Mouse (Mus musculus): ENCODE results near the gene Slc22a23. TPM values are rescaled to one million over a fixed set of nuclear protein-coding genes. Genes with fewer than 3 reads are reported as not detected.
A peak's percentile ranks its signal among the peaks of the same experiment; 100 is the strongest.

Slc22a23 gene
- polyA plus RNA-seq, 1 experiment from 2014 or later: 2.6 TPM

DNA sequence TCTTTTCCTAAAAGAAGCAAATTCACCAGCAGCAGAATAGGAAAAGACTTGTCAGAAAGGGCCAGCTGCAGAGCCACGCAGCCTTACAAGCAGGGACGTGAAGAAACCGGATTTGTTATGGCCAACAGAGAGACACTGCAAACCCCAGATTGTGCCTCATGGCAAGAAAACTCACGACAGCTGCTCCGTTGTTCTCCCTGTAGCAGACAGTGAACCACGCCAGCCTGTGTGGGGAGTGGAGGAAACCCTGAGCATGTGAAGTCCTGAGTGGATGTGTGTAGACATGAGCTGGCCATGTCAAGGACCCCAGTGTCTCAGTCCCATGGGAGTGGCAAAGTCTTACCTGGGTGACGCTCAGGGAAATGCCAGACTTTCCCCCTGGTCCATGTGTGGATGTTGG, 208.4 kb downstream of the Slc22a23 start:
- peaks cover 13% of the 10 kb centered on the region for H3K4me1 ChIP-seq (ENCODE audit: insufficient read depth, low read length)
- no peak overlapping the region for H3K4me2 ChIP-seq (replicated peaks; ENCODE audit: low read depth, low read length)
- peaks cover 12% of the 10 kb centered on the region for H3K27me3 ChIP-seq (ENCODE audit: insufficient read depth, low read length)
- H3K27ac ChIP-seq (ENCODE audit: low read length): no peak overlapping the region
- no peaks in the 10 kb centered on the region for H3K36me3 ChIP-seq (ENCODE audit: insufficient read depth, low read length)
- 71% methylated on average over 7 of the region's 7 CpGs for WGBS
- H3K4me3 ChIP-seq (ENCODE audit: low read length): no peak overlapping the region
- ATAC-seq (ENCODE audit: low FRiP score, low TSS enrichment): no peak
- H3K9ac ChIP-seq (replicated peaks; ENCODE audit: low read length): no peak overlapping the region
- no peaks in the 10 kb centered on the region for H3K9me3 ChIP-seq (ENCODE audit: low read length)

DNA sequence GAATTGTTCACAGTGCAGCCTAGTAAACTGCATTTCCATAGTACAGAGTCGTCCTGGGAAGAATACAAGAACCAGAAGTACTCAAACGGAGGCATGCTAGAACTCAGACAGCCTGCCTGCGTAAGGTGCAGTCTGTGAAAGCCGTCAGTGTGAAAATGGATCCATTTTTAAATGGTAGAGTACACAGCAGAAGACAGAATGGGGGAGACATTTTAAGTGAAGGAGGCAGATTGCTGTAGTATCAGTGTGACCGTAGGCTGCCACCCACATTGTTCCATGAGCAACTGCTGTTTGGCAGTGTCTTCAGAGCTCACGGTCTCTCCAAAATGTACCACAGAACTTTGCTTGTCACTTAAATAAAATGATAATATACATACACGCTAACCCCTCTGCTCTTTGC, 210.7 kb downstream of the Slc22a23 start:
- Histone ChIP-seq H3K9me3 (ENCODE audit: low read length) (no peaks in the 10 kb centered on the region), H3K9ac (replicated peaks; ENCODE audit: low read length) (no peak overlapping the region), H3K4me1 (ENCODE audit: insufficient read depth, low read length) (peaks cover 26% of the 10 kb centered on the region), H3K4me3 (ENCODE audit: low read length) (no peak overlapping the region), H3K27me3 (ENCODE audit: insufficient read depth, low read length) (peaks cover 15% of the 10 kb centered on the region), H3K27ac (ENCODE audit: low read length) (no peak overlapping the region), H3K4me2 (replicated peaks; ENCODE audit: low read depth, low read length) (no peak overlapping the region), H3K36me3 (ENCODE audit: insufficient read depth, low read length) (no peaks in the 10 kb centered on the region)
- no peak for ATAC-seq (ENCODE audit: low FRiP score, low TSS enrichment)
- WGBS: 74% methylated on average over 7 of the region's 7 CpGs

DNA sequence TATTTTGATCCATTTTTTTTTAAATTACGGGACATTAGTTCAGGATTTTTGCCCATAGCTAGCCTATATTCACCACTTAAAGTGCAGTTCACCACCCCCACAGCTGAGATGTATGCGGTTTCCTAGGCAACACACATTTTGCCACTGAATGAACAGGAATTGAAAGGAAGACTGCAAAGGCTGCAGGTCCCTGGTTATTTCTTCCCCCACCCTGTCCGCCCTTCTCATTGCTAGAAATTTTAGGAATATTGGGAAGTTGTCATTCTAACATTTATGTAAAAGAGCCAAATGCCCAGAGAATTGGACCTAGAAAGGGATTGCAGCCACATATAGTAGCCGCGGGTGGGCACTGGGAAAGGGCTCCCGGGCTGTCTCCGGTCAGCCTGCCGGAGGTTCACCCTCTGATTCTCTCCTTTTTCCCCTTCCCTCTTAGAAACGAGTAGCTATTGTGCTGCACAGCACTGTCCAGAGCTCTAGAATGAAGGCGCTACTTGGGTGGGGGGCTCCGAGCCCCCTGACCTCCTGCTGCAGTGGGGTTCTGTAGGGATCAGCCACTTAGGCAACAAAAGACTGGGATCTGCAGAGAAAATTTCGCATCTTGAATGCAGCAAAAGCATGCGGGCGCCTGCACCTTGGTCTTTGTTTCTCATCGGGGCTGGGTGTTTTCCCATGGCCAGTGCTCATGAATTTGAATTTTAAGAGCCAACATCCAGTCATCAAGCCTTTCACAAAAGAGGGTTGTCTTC, 211.5 kb downstream of the Slc22a23 start:
- Histone ChIP-seq H3K4me1 (ENCODE audit: insufficient read depth, low read length) (peaks cover 33% of the 10 kb centered on the region), H3K9ac (replicated peaks; ENCODE audit: low read length) (peak overlapping the region; percentile 65)
- WGBS: 9% methylated on average over 15 of the region's 15 CpGs

GRCm38 (mm10) chr13:34132875-34133274, 212.1 kb downstream of the Slc22a23 start:
- 19% methylated on average over 6 of the region's 6 CpGs for WGBS
- ATAC-seq (ENCODE audit: low FRiP score, low TSS enrichment): no peak
- no peak overlapping the region; the same call in 1 of the 2 replicates for H3K4me3 ChIP-seq (ENCODE audit: low read length)
- H3K4me2 ChIP-seq (replicated peaks; ENCODE audit: low read depth, low read length): peak overlapping the region; percentile 92
- H3K9me3 ChIP-seq (ENCODE audit: low read length): no peaks in the 10 kb centered on the region
- H3K36me3 ChIP-seq (ENCODE audit: insufficient read depth, low read length): no peaks in the 10 kb centered on the region
- H3K27me3 ChIP-seq (ENCODE audit: insufficient read depth, low read length): peaks cover 15% of the 10 kb centered on the region
- H3K4me1 ChIP-seq (ENCODE audit: insufficient read depth, low read length): peaks cover 33% of the 10 kb centered on the region
- no peak overlapping the region for H3K27ac ChIP-seq (ENCODE audit: low read length)
- H3K9ac ChIP-seq (replicated peaks; ENCODE audit: low read length): no peak overlapping the region; the same call in 1 of the 2 replicates

More for the DNA sequence above, 211.5 kb downstream of the Slc22a23 start:
- Histone ChIP-seq H3K4me2 (replicated peaks; ENCODE audit: low read depth, low read length) (peak overlapping the region; percentile 43), H3K9me3 (ENCODE audit: low read length) (no peaks in the 10 kb centered on the region), H3K27ac (ENCODE audit: low read length) (no peak overlapping the region), H3K4me3 (ENCODE audit: low read length) (peak overlapping the region; percentile 18; the same call in 1 of the 2 replicates), H3K27me3 (ENCODE audit: insufficient read depth, low read length) (peaks cover 15% of the 10 kb centered on the region), H3K36me3 (ENCODE audit: insufficient read depth, low read length) (no peaks in the 10 kb centered on the region)
- ATAC-seq (ENCODE audit: low FRiP score, low TSS enrichment): no peak

GRCm38 (mm10) chr13:34132299-34132698, 212.7 kb downstream of the Slc22a23 start:
- ATAC-seq (ENCODE audit: low FRiP score, low TSS enrichment): no peak
- peaks cover 33% of the 10 kb centered on the region for H3K4me1 ChIP-seq (ENCODE audit: insufficient read depth, low read length)
- WGBS: 3% methylated on average over 15 of the region's 15 CpGs
- H3K9me3 ChIP-seq (ENCODE audit: low read length): no peaks in the 10 kb centered on the region
- peak overlapping the region; percentile 26 for H3K4me3 ChIP-seq (ENCODE audit: low read length)
- H3K9ac ChIP-seq (replicated peaks; ENCODE audit: low read length): peak overlapping the region; percentile 78
- H3K4me2 ChIP-seq (replicated peaks; ENCODE audit: low read depth, low read length): peak overlapping the region; percentile 92
- H3K36me3 ChIP-seq (ENCODE audit: insufficient read depth, low read length): no peaks in the 10 kb centered on the region
- peaks cover 15% of the 10 kb centered on the region for H3K27me3 ChIP-seq (ENCODE audit: insufficient read depth, low read length)
- no peak overlapping the region for H3K27ac ChIP-seq (ENCODE audit: low read length)

DNA sequence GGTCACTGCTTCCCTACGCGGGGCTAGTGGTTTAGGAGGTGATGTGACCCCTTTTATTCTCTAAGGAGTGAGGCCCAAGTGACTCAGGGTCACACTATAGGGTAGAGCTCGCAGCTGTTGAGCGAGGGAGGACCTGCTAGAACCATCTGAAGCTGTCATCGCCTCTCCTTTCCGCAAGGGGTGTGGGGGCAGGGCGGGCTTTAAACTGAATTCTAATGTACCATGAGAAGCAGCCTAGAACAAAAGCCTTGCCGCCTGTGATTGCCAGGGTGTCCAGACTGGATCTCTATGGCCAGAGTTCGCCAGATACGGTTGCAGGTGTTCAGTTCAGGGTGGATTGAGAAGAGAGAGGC, 213.3 kb downstream of the Slc22a23 start:
- Histone ChIP-seq H3K9ac (replicated peaks; ENCODE audit: low read length) (peak overlapping the region; percentile 78), H3K27me3 (ENCODE audit: insufficient read depth, low read length) (peaks cover 15% of the 10 kb centered on the region)
- ATAC-seq (ENCODE audit: low FRiP score, low TSS enrichment): 0 out of 2 replicates have a peak, but pooled peaks have one; percentile 12

GRCm38 (mm10) chr13:34131011-34131707, 213.8 kb downstream of the Slc22a23 start:
- peaks cover 15% of the 10 kb centered on the region for H3K27me3 ChIP-seq (ENCODE audit: insufficient read depth, low read length)
- 0% methylated on average over 24 of the region's 24 CpGs for WGBS
- H3K9me3 ChIP-seq (ENCODE audit: low read length): no peaks in the 10 kb centered on the region
- peak overlapping the region; percentile 78 for H3K9ac ChIP-seq (replicated peaks; ENCODE audit: low read length)
- peak; percentile 54 for ATAC-seq (ENCODE audit: low FRiP score, low TSS enrichment)
- peak overlapping the region; percentile 64 for H3K27ac ChIP-seq (ENCODE audit: low read length)
- H3K4me2 ChIP-seq (replicated peaks; ENCODE audit: low read depth, low read length): peak overlapping the region; percentile 92
- peak overlapping the region; percentile 76 for H3K4me3 ChIP-seq (ENCODE audit: low read length)
- H3K4me1 ChIP-seq (ENCODE audit: insufficient read depth, low read length): peaks cover 36% of the 10 kb centered on the region
- no peaks in the 10 kb centered on the region for H3K36me3 ChIP-seq (ENCODE audit: insufficient read depth, low read length)

More for the DNA sequence above, 213.3 kb downstream of the Slc22a23 start:
- no peaks in the 10 kb centered on the region for H3K36me3 ChIP-seq (ENCODE audit: insufficient read depth, low read length)
- peak overlapping the region; percentile 92 for H3K4me2 ChIP-seq (replicated peaks; ENCODE audit: low read depth, low read length)
- peaks cover 33% of the 10 kb centered on the region for H3K4me1 ChIP-seq (ENCODE audit: insufficient read depth, low read length)
- 3% methylated on average over 10 of the region's 10 CpGs for WGBS
- H3K4me3 ChIP-seq (ENCODE audit: low read length): peak overlapping the region; percentile 76
- H3K9me3 ChIP-seq (ENCODE audit: low read length): no peaks in the 10 kb centered on the region
- H3K27ac ChIP-seq (ENCODE audit: low read length): peak overlapping the region; percentile 64

DNA sequence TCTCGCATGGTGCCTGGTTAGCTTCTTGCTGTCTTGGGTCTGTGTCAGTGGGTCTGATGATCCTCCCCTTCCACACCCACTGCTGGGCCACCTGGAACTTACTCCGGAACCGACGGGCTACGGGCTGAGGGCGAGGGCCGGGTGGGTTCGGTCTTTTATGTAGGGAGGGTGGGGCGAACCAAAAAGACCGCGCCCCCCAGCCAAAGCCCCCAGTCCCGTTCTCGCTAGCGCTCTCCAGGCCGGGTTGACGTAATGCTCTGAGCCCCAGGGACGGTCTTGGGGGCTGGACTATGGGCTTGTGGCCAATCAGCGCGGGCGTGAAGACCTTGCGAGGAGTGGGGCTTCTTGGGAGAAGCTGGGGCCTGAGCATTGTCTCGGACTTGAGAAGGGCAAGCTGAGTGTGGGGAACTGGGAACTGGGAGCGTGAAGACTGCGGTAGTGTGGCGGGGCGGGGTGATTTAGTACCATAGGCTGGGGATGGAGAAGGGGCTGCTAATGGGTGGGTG, 214.7 kb downstream of the Slc22a23 start, which contains the start of gene Tubb2b:
Tubb2b (minus strand) TSS at position 241 of the 506 bp plus-strand sequence.
- WGBS: under 1% methylated on average over 26 of the region's 26 CpGs
- peak within 1 kb of the TSS; percentile 92 for H3K4me2 ChIP-seq (replicated peaks; ENCODE audit: low read depth, low read length)
- H3K36me3 ChIP-seq (ENCODE audit: insufficient read depth, low read length): no peaks in the 10 kb centered on the region
- H3K27me3 ChIP-seq (ENCODE audit: insufficient read depth, low read length): peaks cover 15% of the 10 kb centered on the region
- H3K27ac ChIP-seq (ENCODE audit: low read length): peak within 1 kb of the TSS; percentile 64
- peak within 1 kb of the TSS; percentile 78 for H3K9ac ChIP-seq (replicated peaks; ENCODE audit: low read length)
- ATAC-seq (ENCODE audit: low FRiP score, low TSS enrichment): peak; percentile 93
- peaks cover 43% of the 10 kb centered on the region for H3K4me1 ChIP-seq (ENCODE audit: insufficient read depth, low read length)
- H3K9me3 ChIP-seq (ENCODE audit: low read length): no peaks in the 10 kb centered on the region
- peak within 1 kb of the TSS; percentile 76 for H3K4me3 ChIP-seq (ENCODE audit: low read length)

GRCm38 (mm10) chr13:34129485-34130225, 215.3 kb downstream of the Slc22a23 start:
- H3K27me3 ChIP-seq (ENCODE audit: insufficient read depth, low read length): peaks cover 15% of the 10 kb centered on the region
- H3K27ac ChIP-seq (ENCODE audit: low read length): peak overlapping the region; percentile 64
- peak overlapping the region; percentile 78 for H3K9ac ChIP-seq (replicated peaks; ENCODE audit: low read length)
- H3K36me3 ChIP-seq (ENCODE audit: insufficient read depth, low read length): no peaks in the 10 kb centered on the region
- H3K9me3 ChIP-seq (ENCODE audit: low read length): no peaks in the 10 kb centered on the region
- under 1% methylated on average over 30 of the region's 31 CpGs for WGBS
- H3K4me2 ChIP-seq (replicated peaks; ENCODE audit: low read depth, low read length): peak overlapping the region; percentile 92
- peaks cover 45% of the 10 kb centered on the region for H3K4me1 ChIP-seq (ENCODE audit: insufficient read depth, low read length)
- peak; percentile 39 for ATAC-seq (ENCODE audit: low FRiP score, low TSS enrichment)
- peak overlapping the region; percentile 76 for H3K4me3 ChIP-seq (ENCODE audit: low read length)

Data from kidney, embryonic 16.5 days (tissue).